Mouse (Mus musculus) C2C12 (cell line): ENCODE data around the gene Syt3.

Source experiments
- CEBPB ChIP-seq: IDR thresholded peaks from one replicate; pipeline ENCODE4 v1.6.1; 2011; ENCODE audit warnings: low read depth, mild to moderate bottlenecking, control low read depth, moderate library complexity
- CTCF ChIP-seq: IDR thresholded peaks from one replicate; pipeline ENCODE4 v1.5.1; 2011; ENCODE audit not compliant: control insufficient read depth, insufficient read depth, insufficient read length
- FOSL1 ChIP-seq: IDR thresholded peaks from one replicate; pipeline ENCODE4 v1.8.0; 2011; ENCODE audit warnings: mild to moderate bottlenecking, low read length; ENCODE audit not compliant: poor library complexity, insufficient read depth, severe bottlenecking
- MAX ChIP-seq: IDR thresholded peaks from one replicate; pipeline ENCODE4 v1.6.1; 2011; ENCODE audit warnings: mild to moderate bottlenecking, control low read depth
- MYOD1 ChIP-seq: IDR thresholded peaks from one replicate; pipeline ENCODE4 v1.6.1; 2011; ENCODE audit warnings: low read depth; ENCODE audit not compliant: control insufficient read depth, insufficient read length
- MYOG ChIP-seq: IDR thresholded peaks from one replicate; pipeline ENCODE4 v1.6.1; 2011; ENCODE audit not compliant: control insufficient read depth, insufficient read length; ENCODE audit errors: extremely low read depth
- USF1 ChIP-seq: IDR thresholded peaks from one replicate; pipeline ENCODE4 v1.6.1; 2011; ENCODE audit warnings: low read depth, mild to moderate bottlenecking, control low read depth, moderate library complexity

GRCm38 (mm10) chr7:44373889-44374652, 9.8 kb upstream of the Syt3 start:
- TF ChIP-seq CTCF (no peak), MYOG (no peak), USF1 (no peak), MAX (no peak), MYOD1 (no peak), CEBPB (no peak), FOSL1 (no peak)
